Mouse (Mus musculus) CH12.LX (cell line): Measurements from ENCODE around the gene Myl9. TPM values are rescaled to one million over a fixed set of nuclear protein-coding genes. Genes with fewer than 3 reads are reported as not detected.
A peak's percentile ranks its signal among the peaks of the same experiment; 100 is the strongest.

Experiments
- DNase-seq: peaks from one replicate; pipeline ENCODE4 v3.0.0-alpha.2; 2013; ENCODE audit errors: extremely low read depth
- H3K27ac ChIP-seq: 2 replicates; pipeline ENCODE4 v1.5.1; 2012; ENCODE audit warnings: low read depth, mild to moderate bottlenecking, control low read depth, moderate library complexity; ENCODE audit not compliant: insufficient read depth
- H3K27me3 ChIP-seq: replicated peaks from 2 replicates; pipeline ENCODE3; 2012; ENCODE audit warnings: inconsistent platforms
- H3K36me3 ChIP-seq, 2 experiments: replicated peaks in 1 of 2; 2 replicates each; pipeline versions ENCODE3 to v1.6.1; 2012; ENCODE audit warnings: inconsistent platforms in 1 of 2, low read length in 1 of 2, mild to moderate bottlenecking in 1 of 2, mixed read lengths in 1 of 2, moderate library complexity in 1 of 2; ENCODE audit not compliant: control insufficient read depth in 1 of 2, insufficient read depth in 1 of 2
- H3K4me1 ChIP-seq, 2 experiments: 2 replicates each; pipeline ENCODE4 v1.6.1; 2012; ENCODE audit warnings: inconsistent platforms in 1 of 2, moderate library complexity in 1 of 2; ENCODE audit not compliant: insufficient read depth in 2 of 2, control insufficient read depth in 1 of 2
- H3K4me2 ChIP-seq: 2 replicates; pipeline ENCODE4 v1.6.1; 2012; ENCODE audit warnings: low read depth, mild to moderate bottlenecking, control low read depth; ENCODE audit not compliant: poor library complexity, insufficient read depth, severe bottlenecking
- H3K4me3 ChIP-seq, 3 experiments: fragments of 150-350 bp in 1 of 3; sonication (generic) in 1 of 3; replicated peaks in 1 of 3; 2 replicates each; pipeline versions ENCODE3 to v1.5.1; 2011 to 2012; ENCODE audit warnings: low read depth in 2 of 3, low read length in 2 of 3, mild to moderate bottlenecking in 2 of 3, moderate library complexity in 2 of 3, control low read depth in 1 of 3, improper control_type of control experiment in 1 of 3, inconsistent platforms in 1 of 3, mixed read lengths in 1 of 3; ENCODE audit not compliant: poor library complexity in 1 of 3
- H3K79me2 ChIP-seq: replicated peaks from 2 replicates; pipeline ENCODE4 v1.6.1; 2012; ENCODE audit warnings: mild to moderate bottlenecking, moderate library complexity; ENCODE audit not compliant: control insufficient read depth, poor library complexity, insufficient read depth, severe bottlenecking; ENCODE audit errors: extremely low read depth
- H3K9ac ChIP-seq: 2 replicates; pipeline ENCODE4 v1.6.1; 2012; ENCODE audit warnings: low read depth, mild to moderate bottlenecking, control low read depth, moderate library complexity; ENCODE audit not compliant: insufficient read depth
- H3K9me3 ChIP-seq: replicated peaks from 2 replicates; pipeline ENCODE3; 2012; ENCODE audit warnings: low read length, inconsistent platforms, mixed read lengths
- CHD2 ChIP-seq: IDR thresholded peaks from 2 replicates; pipeline ENCODE4 v1.6.1; 2011; ENCODE audit warnings: low read length, improper control_type of control experiment
- CTCF ChIP-seq, 2 experiments: IDR thresholded peaks in 1 of 2; conservative IDR thresholded peaks in 1 of 2; 2 replicates each; pipeline ENCODE4 v1.5.1; 2011 to 2012; ENCODE audit warnings: low read depth in 2 of 2, low read length in 2 of 2, improper control_type of control experiment in 1 of 2, inconsistent platforms in 1 of 2, mild to moderate bottlenecking in 1 of 2, moderate library complexity in 1 of 2
- E2F4 ChIP-seq: IDR thresholded peaks from 2 replicates; pipeline ENCODE4 v1.6.1; 2011; ENCODE audit warnings: low read depth, low read length, improper control_type of control experiment; ENCODE audit not compliant: insufficient replicate concordance
- EP300 ChIP-seq: IDR thresholded peaks from 2 replicates; pipeline ENCODE4 v1.6.1; 2011; ENCODE audit warnings: low read length, improper control_type of control experiment
- GABPA ChIP-seq: IDR thresholded peaks from 2 replicates; pipeline ENCODE4 v1.6.1; 2012; ENCODE audit warnings: low read depth, low read length, improper control_type of control experiment, inconsistent platforms; ENCODE audit not compliant: insufficient replicate concordance
- HCFC1 ChIP-seq: IDR thresholded peaks from 2 replicates; pipeline ENCODE4 v1.6.1; 2012; ENCODE audit warnings: low read depth, mild to moderate bottlenecking, inconsistent platforms, low read length, improper control_type of control experiment
- JUND ChIP-seq: conservative IDR thresholded peaks from 2 replicates; pipeline ENCODE4 v1.6.1; 2011; ENCODE audit warnings: low read depth, low read length, improper control_type of control experiment
- MAFK ChIP-seq: IDR thresholded peaks from 2 replicates; pipeline ENCODE4 v1.6.1; 2011; ENCODE audit warnings: low read length, improper control_type of control experiment; ENCODE audit not compliant: insufficient replicate concordance
- MAX ChIP-seq: IDR thresholded peaks from 2 replicates; pipeline ENCODE4 v1.6.1; 2011; ENCODE audit warnings: low read length, improper control_type of control experiment
- MEF2A ChIP-seq: IDR thresholded peaks from 2 replicates; pipeline ENCODE4 v1.6.1; 2014; ENCODE audit warnings: low read depth, mild to moderate bottlenecking, inconsistent platforms, low read length, improper control_type of control experiment, borderline replicate concordance
- POLR2AphosphoS2 ChIP-seq: IDR thresholded peaks from 2 replicates; pipeline ENCODE4 v1.6.1; 2011; ENCODE audit warnings: low read depth, low read length, improper control_type of control experiment
- RAD21 ChIP-seq: IDR thresholded peaks from 2 replicates; pipeline ENCODE4 v1.6.1; 2011; ENCODE audit warnings: low read depth, mild to moderate bottlenecking, low read length, improper control_type of control experiment, moderate library complexity
- SIN3A ChIP-seq: IDR thresholded peaks from 2 replicates; pipeline ENCODE4 v1.6.1; 2012; ENCODE audit warnings: low read length, improper control_type of control experiment, inconsistent platforms
- SMC3 ChIP-seq: IDR thresholded peaks from 2 replicates; pipeline ENCODE4 v1.6.1; 2011; ENCODE audit warnings: low read depth, low read length, improper control_type of control experiment
- TBP ChIP-seq: conservative IDR thresholded peaks from 2 replicates; pipeline ENCODE4 v1.6.1; 2011; ENCODE audit warnings: low read depth, low read length, improper control_type of control experiment
- TCF12 ChIP-seq: IDR thresholded peaks from 2 replicates; pipeline ENCODE4 v1.6.1; 2014; ENCODE audit warnings: low read depth, mild to moderate bottlenecking, inconsistent platforms, low read length, improper control_type of control experiment
- UBTF ChIP-seq: IDR thresholded peaks from 2 replicates; pipeline ENCODE4 v1.6.1; 2012; ENCODE audit warnings: low read depth, mild to moderate bottlenecking, inconsistent platforms, low read length, improper control_type of control experiment, moderate library complexity
- ZC3H11A ChIP-seq: IDR thresholded peaks from 2 replicates; pipeline ENCODE4 v1.6.1; 2012; ENCODE audit warnings: low read depth, mild to moderate bottlenecking, inconsistent platforms, low read length, improper control_type of control experiment
- ZKSCAN1 ChIP-seq: IDR thresholded peaks from 2 replicates; pipeline ENCODE4 v1.6.1; 2012; ENCODE audit warnings: low read depth, inconsistent platforms, low read length, improper control_type of control experiment, borderline replicate concordance
- dilution Hi-C: fragments of 300-500 bp; cut with MboI; formaldehyde crosslinking; loops from 2 replicates; pipeline ENCODE4 v1.14.3; 2020; ENCODE audit warnings: low sequenced_read_pairs; ENCODE audit not compliant: extremely low pct_unique_long_range_greater_than_20kb, extremely low pct_ligation_motif_present
- in situ Hi-C: fragments of 300-500 bp; cut with MboI; formaldehyde crosslinking; loops from 3 replicates; pipeline ENCODE4 v1.14.3; 2019; ENCODE audit warnings: low sequenced_read_pairs, low pct_ligation_motif_present, low pct_unique_long_range_greater_than_20kb, mixed read lengths
- polyA plus RNA-seq: library from polyadenylated mRNA; unstranded; fragments of >175 nt; gene quantifications from 2 replicates; pipeline ENCODE4 v1.2.1, GENCODE M21; 2012; ENCODE audit warnings: low read depth; ENCODE audit not compliant: insufficient read length
- total RNA-seq, 2 experiments: library from RNA; depleted of rRNA; stranded (reverse); fragments of 300-350 nt in 1 of 2; fragments of >200 nt in 1 of 2; gene quantifications; 2 replicates each; pipeline ENCODE4 v1.2.3; 2012 to 2014

Myl9 gene
- total and polyA plus RNA-seq, 3 experiments: not detected

DNA sequence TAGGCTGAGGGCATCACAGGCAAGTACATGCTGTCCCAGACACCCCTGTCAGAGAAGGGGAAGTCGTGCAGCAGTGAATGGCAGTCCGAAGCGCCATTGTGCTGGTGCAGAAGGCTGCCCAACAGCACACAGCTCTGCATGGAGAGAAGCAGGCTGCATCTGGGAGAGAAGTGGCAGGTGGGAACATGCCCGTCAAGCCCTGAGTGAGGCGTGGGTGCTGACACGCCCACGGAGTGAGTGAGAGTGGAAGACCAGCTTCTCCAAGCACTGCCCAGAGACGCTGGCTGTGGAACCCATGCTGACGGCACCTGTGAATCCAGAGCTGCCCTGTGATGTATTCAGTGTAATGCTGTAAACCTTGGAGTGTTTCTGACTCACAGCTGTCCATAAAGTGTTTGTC lies 18.3 kb upstream of the Myl9 start:
- dilution Hi-C loops: no loop called here

DNA sequence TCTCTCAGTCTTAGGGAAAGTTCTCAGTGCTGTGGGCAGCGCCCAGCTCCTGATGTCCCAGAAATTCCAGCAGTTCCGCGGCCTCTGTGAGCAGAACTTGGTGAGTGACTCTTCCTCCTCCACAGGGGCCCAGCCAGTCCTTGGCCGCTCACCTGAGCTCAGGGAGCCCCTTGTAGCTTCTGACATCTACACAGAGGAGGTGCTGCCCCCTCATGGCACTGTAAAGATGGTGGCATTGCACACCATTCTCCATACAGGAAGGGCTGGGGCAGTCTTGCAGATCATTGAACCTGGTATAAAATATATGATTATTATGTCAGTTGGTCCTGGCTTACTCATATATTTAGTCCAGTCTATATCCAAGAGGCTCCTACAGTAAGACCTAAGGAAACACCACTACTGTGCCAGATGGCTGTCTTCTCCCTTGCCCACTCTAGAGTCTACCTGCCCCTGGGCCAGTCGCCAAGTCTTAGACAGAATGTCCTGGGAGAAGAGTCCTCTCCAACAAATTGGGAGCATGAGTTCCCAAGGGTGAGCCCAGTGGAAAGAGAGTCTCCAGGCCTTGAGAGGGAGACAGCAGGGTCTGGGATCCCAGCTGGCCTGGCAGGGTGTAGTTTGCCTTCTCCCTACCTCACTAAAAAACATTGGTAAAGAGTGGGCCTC lies 14.2 kb upstream of the Myl9 start:
- peaks cover 15 to 71% of the 10 kb centered on the region in 2 experiments for H3K36me3 ChIP-seq
- H3K9me3 ChIP-seq: no peaks in the 10 kb centered on the region
- DNase-seq: no peak
- dilution Hi-C loops: no loop called here
- TF ChIP-seq ZC3H11A (no peak), SMC3 (peak; percentile 38), EP300 (no peak), CTCF (conservative IDR thresholded peaks at IDR 0.05 in 1 of 2, IDR thresholded peaks at IDR 0.05 in 1 of 2; ENCODE audit: low read depth in 2 of 2, low read length in 2 of 2) (peak in 1 of 2 experiments; percentile 61; a peak in 2 of 4 replicates), POLR2AphosphoS2 (no peak), RAD21 (peak; percentile 51), UBTF (no peak)
- TF ChIP-seq, all 38 proteins: peak for 3
- Histone ChIP-seq H3K4me1 (peaks cover 14 to 50% of the 10 kb centered on the region in 2 experiments), H3K27me3 (no peaks in the 10 kb centered on the region), H3K79me2 (no peaks in the 10 kb centered on the region), H3K9ac (no peak overlapping the region), H3K4me3 (no peak overlapping the region), H3K27ac (no peak overlapping the region), H3K4me2 (no peak overlapping the region)
- in situ Hi-C loops: no loop called here

More for the DNA sequence above, 18.3 kb upstream of the Myl9 start:
- no peaks in the 10 kb centered on the region for H3K79me2 ChIP-seq
- H3K27me3 ChIP-seq: no peaks in the 10 kb centered on the region
- peaks cover 20 to 77% of the 10 kb centered on the region in 2 experiments for H3K36me3 ChIP-seq
- peaks cover 1 to 16% of the 10 kb centered on the region in 2 experiments; a peak in 3 of 4 replicates for H3K4me1 ChIP-seq
- 0 out of 2 replicates have a peak overlapping the region, but pooled peaks have one; percentile 4 for H3K27ac ChIP-seq
- no peaks in the 10 kb centered on the region for H3K9me3 ChIP-seq
- no peak overlapping the region for H3K4me3 ChIP-seq
- DNase-seq: no peak
- in situ Hi-C loops: loop anchor here (5.0 kb wide), 1 partner anchor 35 kb away; no protein-coding TSS in a partner anchor
- TF ChIP-seq TBP (no peak), HCFC1 (no peak), EP300 (no peak), MAFK (no peak), SIN3A (no peak), SMC3 (no peak), MAX (no peak), MEF2A (no peak), GABPA (no peak), E2F4 (no peak), CHD2 (no peak), JUND (no peak), TCF12 (no peak), ZKSCAN1 (no peak)
- no peak overlapping the region for H3K9ac ChIP-seq
- H3K4me2 ChIP-seq: no peak overlapping the region
